Mouse (Mus musculus) cerebellum, adult 2 months (tissue): ENCODE measurements around the gene Tcf15.

Experiments
- CTCF ChIP-seq: fragments of 200-500 bp; IDR thresholded peaks from 2 replicates; pipeline ENCODE4 v1.5.1; 2011; ENCODE audit warnings: low read depth, mild to moderate bottlenecking, control low read depth, low read length, moderate library complexity, borderline replicate concordance; ENCODE audit not compliant: insufficient read depth
- POLR2A ChIP-seq: fragments of 200-500 bp; IDR thresholded peaks from 2 replicates; pipeline ENCODE4 v1.6.1; 2011; ENCODE audit warnings: low read length, control low read depth, borderline replicate concordance; ENCODE audit not compliant: insufficient read depth

GRCm38 (mm10) chr2:152148675-152149074 lies 5.3 kb downstream of the Tcf15 start:
- TF ChIP-seq CTCF = no peak
- no peak for TF ChIP-seq POLR2A
